Mouse (Mus musculus) WW6 (cell line): ENCODE results near the gene Mcpt1.
"Not testable (repeated sequence)": the region's sequence is repeated elsewhere in the genome, so short reads cannot be mapped to it uniquely, and the experiment has no call there.

Source experiments
- DNase-seq: peaks from one replicate; pipeline ENCODE4 v3.0.0-alpha.2; 2013; ENCODE audit warnings: low read depth, low spot score

The Mcpt1 gene

GRCm38 (mm10) chr14:56017671-56018070 is at the start of gene Mcpt1:
TSS of gene Mcpt1 (plus strand) at chr14:56017971.
- not testable (repeated sequence) for DNase-seq

- DNase-seq = not testable (repeated sequence)
Measured at GRCm38 (mm10) chr14:55987464-55987863, 30.3 kb upstream of the Mcpt1 start.

GRCm38 (mm10) chr14:56013147-56013546 is 4.6 kb upstream of the Mcpt1 start:
- DNase-seq = no peak

GRCm38 (mm10) chr14:56013924-56014323 is 3.8 kb upstream of the Mcpt1 start:
- no peak for DNase-seq

- DNase-seq = no peak
Measured at GRCm38 (mm10) chr14:56019446-56019845, 1.7 kb downstream of the Mcpt1 start.

GRCm38 (mm10) chr14:56021305-56021704 is 3.5 kb downstream of the Mcpt1 start:
- not testable (repeated sequence) for DNase-seq

GRCm38 (mm10) chr14:56030395-56030794 is 12.6 kb downstream of the Mcpt1 start, which contains the start of gene Mcpt9:
TSS of gene Mcpt9 (minus strand) at chr14:56030495.
- DNase-seq = not testable (repeated sequence)

GRCm38 (mm10) chr14:56034433-56034832 is 16.7 kb downstream of the Mcpt1 start:
- DNase-seq = no peak

- not testable (repeated sequence) for DNase-seq
Measured at GRCm38 (mm10) chr14:56041792-56042191, 24.0 kb downstream of the Mcpt1 start, which contains the start of gene Mcpt2. TSS of gene Mcpt2 (plus strand) at chr14:56042041.

GRCm38 (mm10) chr14:56055408-56055807 is 37.6 kb downstream of the Mcpt1 start:
- no peak for DNase-seq

GRCm38 (mm10) chr14:56057722-56058121 is 40.0 kb downstream of the Mcpt1 start:
- DNase-seq = no peak

- DNase-seq = not testable (repeated sequence)
Measured at GRCm38 (mm10) chr14:56062213-56062612, 44.4 kb downstream of the Mcpt1 start, which contains the start of gene Mcpt4. TSS of gene Mcpt4 (minus strand) at chr14:56062313.
